Comparison of ENCODE assay signal across 8 mouse cellular contexts in genomic region chr3:87884291-87884690, GRCm38 (mm10). TPM values are rescaled to one million over a fixed set of nuclear protein-coding genes. Genes with fewer than 3 reads are reported as not detected.
DNase-seq lines count a peak whose midpoint lies in the region; ATAC-seq and TF ChIP-seq lines count a peak whose summit lies in the region.

No protein-coding gene starts in this region.

- H3K4me1 ChIP-seq in erythroblast, embryonic 14.5 days (ENCODE audit: control insufficient read depth), result peaks cover 39% of the 10 kb centered on the region
- peaks cover 7% of the 10 kb centered on the region; the same call in 1 of the 2 replicates for H3K4me1 ChIP-seq in thymus, adult 2 months (replicated peaks; ENCODE audit: control insufficient read depth, insufficient read depth, low read length)
- H3K4me1 ChIP-seq in liver, embryonic 12.5 days, result peaks cover 28% of the 10 kb centered on the region

- peak overlapping the region; percentile 100 for H3K4me3 ChIP-seq in erythroblast, embryonic 14.5 days (replicated peaks)
- peak overlapping the region; percentile 93 for H3K4me3 ChIP-seq in thymus, adult 2 months (ENCODE audit: control insufficient read depth, insufficient read depth, low read length)
- H3K4me3 ChIP-seq in liver, embryonic 12.5 days, result peak overlapping the region; percentile 95

- TF ChIP-seq CTCF in thymus, adult 2 months (IDR thresholded peaks at IDR 0.05; ENCODE audit: borderline replicate concordance, control insufficient read depth, extremely low read depth, insufficient read depth, low read length, poor library complexity), result no peak

- peak overlapping the region; percentile 97 for H3K9ac ChIP-seq in liver, embryonic 12.5 days

- no peak for ATAC-seq in erythroblast, adult 5-6 weeks (replicated peaks; ENCODE audit: low FRiP score, poor library complexity, severe bottlenecking)
- no peak for ATAC-seq in liver, embryonic 12.5 days

- 0 out of 2 replicates have a peak overlapping the region, but pooled peaks have one; percentile 3 for H3K27ac ChIP-seq in thymus, adult 2 months (ENCODE audit: control insufficient read depth, insufficient read depth, low read length)
- H3K27ac ChIP-seq in liver, embryonic 12.5 days, result peak overlapping the region; percentile 91

- H3K36me3 ChIP-seq in erythroblast, embryonic 14.5 days (ENCODE audit: control insufficient read depth), result peaks cover 27% of the 10 kb centered on the region
- peaks cover 10% of the 10 kb centered on the region for H3K36me3 ChIP-seq in thymus, adult 2 months (ENCODE audit: control insufficient read depth, insufficient read depth, low read length)
- peaks cover 34% of the 10 kb centered on the region for H3K36me3 ChIP-seq in liver, embryonic 12.5 days

- intact Hi-C loops in left cerebral cortex, postnatal 25 days (cut with DNase I), result loop anchor here (2.0 kb wide), 1 partner anchor 23 kb away; the partner anchor contains the start of gene Hdgf

- no peak for TF ChIP-seq POLR2A in thymus, adult 2 months (IDR thresholded peaks at IDR 0.05; ENCODE audit: control insufficient read depth, extremely low read depth, insufficient read depth, low read length, poor library complexity)

- 2% methylated on average over 3 of the region's 3 CpGs for WGBS in thymus, adult 2 months
- 2% methylated on average over 3 of the region's 3 CpGs for WGBS in liver, embryonic 12.5 days (ENCODE audit: insufficient replicate concordance)

- H3K9me3 ChIP-seq in erythroblast, embryonic 14.5 days (ENCODE audit: control insufficient read depth, low read length), result peaks cover 5% of the 10 kb centered on the region
- peaks cover 6% of the 10 kb centered on the region; the same call in 1 of the 2 replicates for H3K9me3 ChIP-seq in liver, embryonic 12.5 days (replicated peaks)

- peak overlapping the region; percentile 77 for H3K4me2 ChIP-seq in liver, embryonic 12.5 days

- no peaks in the 10 kb centered on the region for H3K27me3 ChIP-seq in erythroblast, embryonic 14.5 days (ENCODE audit: control insufficient read depth)
- no peaks in the 10 kb centered on the region for H3K27me3 ChIP-seq in thymus, adult 2 months (ENCODE audit: control insufficient read depth, insufficient read depth, low read length)
- no peaks in the 10 kb centered on the region for H3K27me3 ChIP-seq in liver, embryonic 12.5 days (replicated peaks)

- no peak for DNase-seq in thymus, adult 2 months
- DNase-seq in thymus, postnatal 36 days, result no peak
- DNase-seq in right cerebral cortex, adult 2 months (ENCODE audit: low spot score in 2 of 2), result no peak
- DNase-seq in cerebellum, postnatal 25 days, result no peak
- no peak for DNase-seq in left cerebral cortex, postnatal 25 days (ENCODE audit: low spot score in 2 of 2)

RNA-seq across cellular contexts. Expression of gene Prcc, which starts 1.1 kb away (rescaled TPM):
- 11.4 and 11.7 TPM in 2 replicates for polyA plus RNA-seq in erythroblast, embryonic 14.5 days (2012)
- total RNA-seq in erythroblast, adult 5-6 weeks (2015; ENCODE audit: low replicate concordance), result 13.2 and 14.8 TPM in 2 replicates
- 17.4 and 17.8 TPM in 2 replicates for total RNA-seq in erythroblast, adult 5-6 weeks (2017; ENCODE audit: low replicate concordance)
- polyA plus RNA-seq in thymus, adult 2 months (2012; rRNA removed), result 54.5 and 60.0 TPM in 2 replicates
- 8.7 and 8.9 TPM in 2 replicates for polyA plus RNA-seq in liver, embryonic 12.5 days (2016; fragmentation: Nextera tagmentation; extraction: Ambion mirVana)
- 10 to 100 TPM; 63.3 to 67.0 TPM for total RNA-seq in left cerebral cortex, postnatal 25 days (2021)

RNA-seq across cellular contexts. Expression of gene Hdgf, which starts 21.8 kb away (rescaled TPM):
- 86.9 and 109 TPM in 2 replicates for polyA plus RNA-seq in erythroblast, embryonic 14.5 days (2012)
- total RNA-seq in erythroblast, adult 5-6 weeks (2015; ENCODE audit: low replicate concordance), result 99.5 and 116 TPM in 2 replicates
- total RNA-seq in erythroblast, adult 5-6 weeks (2017; ENCODE audit: low replicate concordance), result 131 and 168 TPM in 2 replicates
- polyA plus RNA-seq in thymus, adult 2 months (2012; rRNA removed), result 112 and 136 TPM in 2 replicates
- polyA plus RNA-seq in liver, embryonic 12.5 days (2016; fragmentation: Nextera tagmentation; extraction: Ambion mirVana), result 393 and 400 TPM in 2 replicates
- 100 to 1,000 TPM; 138 to 146 TPM for total RNA-seq in left cerebral cortex, postnatal 25 days (2021)

RNA-seq across cellular contexts. Expression of gene Mrpl24, which starts 35.0 kb away (rescaled TPM):
- polyA plus RNA-seq in erythroblast, embryonic 14.5 days (2012), result 0.97 and 1.1 TPM in 2 replicates
- 24.0 and 39.1 TPM in 2 replicates for total RNA-seq in erythroblast, adult 5-6 weeks (2015; ENCODE audit: low replicate concordance)
- total RNA-seq in erythroblast, adult 5-6 weeks (2017; ENCODE audit: low replicate concordance), result 16.0 and 23.0 TPM in 2 replicates
- 60.5 and 72.4 TPM in 2 replicates for polyA plus RNA-seq in thymus, adult 2 months (2012; rRNA removed)
- polyA plus RNA-seq in liver, embryonic 12.5 days (2016; fragmentation: Nextera tagmentation; extraction: Ambion mirVana), result 57.0 and 57.3 TPM in 2 replicates
- 10 to 100 TPM; 51.4 to 57.7 TPM for total RNA-seq in left cerebral cortex, postnatal 25 days (2021)

RNA-seq across cellular contexts. Expression of gene Sh2d2a, which starts 37.7 kb away (rescaled TPM):
- 0.01 and 0.04 TPM in 2 replicates for polyA plus RNA-seq in erythroblast, embryonic 14.5 days (2012)
- not detected in 2 replicates for total RNA-seq in erythroblast, adult 5-6 weeks (2015; ENCODE audit: low replicate concordance)
- total RNA-seq in erythroblast, adult 5-6 weeks (2017; ENCODE audit: low replicate concordance), result not detected in 2 replicates
- 179 and 180 TPM in 2 replicates for polyA plus RNA-seq in thymus, adult 2 months (2012; rRNA removed)
- 0.04 and 0.11 TPM in 2 replicates for polyA plus RNA-seq in liver, embryonic 12.5 days (2016; fragmentation: Nextera tagmentation; extraction: Ambion mirVana)
- not detected for total RNA-seq in left cerebral cortex, postnatal 25 days (2021)

RNA-seq across cellular contexts. Expression of gene Isg20l2, which starts 45.8 kb away (rescaled TPM):
- polyA plus RNA-seq in erythroblast, embryonic 14.5 days (2012), result 0.25 and 0.26 TPM in 2 replicates
- total RNA-seq in erythroblast, adult 5-6 weeks (2015; ENCODE audit: low replicate concordance), result 8.6 and 10.7 TPM in 2 replicates
- total RNA-seq in erythroblast, adult 5-6 weeks (2017; ENCODE audit: low replicate concordance), result 5.6 and 11.6 TPM in 2 replicates
- polyA plus RNA-seq in thymus, adult 2 months (2012; rRNA removed), result 31.6 and 40.8 TPM in 2 replicates
- polyA plus RNA-seq in liver, embryonic 12.5 days (2016; fragmentation: Nextera tagmentation; extraction: Ambion mirVana), result 51.9 and 52.2 TPM in 2 replicates
- total RNA-seq in left cerebral cortex, postnatal 25 days (2021), result 10 to 100 TPM; 12.8 to 16.0 TPM

Comparison
In these comparisons a context has a peak if more than half of its experiments do, and no peak if none do; other contexts are left out.
1. RNA of gene Mrpl24, which starts 35.0 kb away (polyA plus RNA-seq): 60.5 to 72.4 TPM in thymus, adult 2 months and 57.0 to 57.3 TPM in liver, embryonic 12.5 days; 0.97 to 1.1 TPM in erythroblast, embryonic 14.5 days; every median in the first group is over 10 times any median in the second.
2. Peak in every context shown above with its lines, with median percentiles within 50 percentile points of each other: H3K4me3 ChIP-seq.